Mouse (Mus musculus) lung, postnatal 0 days (tissue): ENCODE data around the gene 2010111I01Rik. TPM values are rescaled to one million over a fixed set of nuclear protein-coding genes. Genes with fewer than 3 reads are reported as not detected.
"Not testable (repeated sequence)": the region's sequence is repeated elsewhere in the genome, so short reads cannot be mapped to it uniquely, and the experiment has no call there.

ENCODE experiments used
- ATAC-seq: fragments of 200-750 bp; cut with Nextera tagmentation; 2 replicates; pipeline ENCODE4 v1.8.0; 2017; ENCODE audit warnings: moderate library complexity
- DNase-seq: peaks from one replicate; pipeline ENCODE4 v3.0.0-alpha.2; 2016; ENCODE audit warnings: low spot score
- H3K27ac ChIP-seq: fragments of 300-500 bp; sonication (generic); 2 replicates; pipeline ENCODE4 v1.5.1; 2014; ENCODE audit warnings: antibody characterized with exemption, mild to moderate bottlenecking, low read length, mixed read lengths
- H3K27me3 ChIP-seq: fragments of 300-500 bp; sonication (generic); replicated peaks from 2 replicates; pipeline ENCODE4 v1.6.1; 2014; ENCODE audit warnings: low read length, mixed read lengths; ENCODE audit not compliant: insufficient read depth
- H3K36me3 ChIP-seq: fragments of 300-500 bp; sonication (generic); 2 replicates; pipeline ENCODE4 v1.6.1; 2014; ENCODE audit warnings: low read length, mixed read lengths; ENCODE audit not compliant: insufficient read depth
- H3K4me1 ChIP-seq: fragments of 300-500 bp; sonication (generic); 2 replicates; pipeline ENCODE4 v1.6.1; 2014; ENCODE audit warnings: antibody characterized with exemption, low read depth, low read length, mixed read lengths; ENCODE audit not compliant: insufficient read depth
- H3K4me2 ChIP-seq: fragments of 300-500 bp; sonication (generic); replicated peaks from 2 replicates; pipeline ENCODE4 v1.6.1; 2014; ENCODE audit warnings: low read depth, mild to moderate bottlenecking, low read length, moderate library complexity, mixed read lengths
- H3K4me3 ChIP-seq: fragments of 300-500 bp; sonication (generic); 2 replicates; pipeline ENCODE4 v1.5.1; 2014; ENCODE audit warnings: low read depth, low read length
- H3K9ac ChIP-seq: fragments of 300-500 bp; sonication (generic); replicated peaks from 2 replicates; pipeline ENCODE4 v1.6.1; 2014; ENCODE audit warnings: low read depth, mild to moderate bottlenecking
- H3K9me3 ChIP-seq: fragments of 300-500 bp; sonication (generic); 2 replicates; pipeline ENCODE4 v1.6.1; 2016; ENCODE audit warnings: low read length, mixed read lengths
- CTCF ChIP-seq: IDR thresholded peaks from 2 replicates; pipeline ENCODE4 v1.5.1; 2016; ENCODE audit warnings: antibody characterized with exemption, mild to moderate bottlenecking
- EP300 ChIP-seq: IDR thresholded peaks from 2 replicates; pipeline ENCODE4 v1.6.1; 2016; ENCODE audit warnings: antibody characterized with exemption, mild to moderate bottlenecking, control low read depth
- WGBS: fragments of 180-500 bp; shearing (Covaris S2); extraction: QIAGEN DNeasy Blood & Tissue Kit; methylation state at CpG from one replicate; pipeline ENCODE4 v1.1.7; 2014; 5-methylcytosine and 5-hydroxymethylcytosine counted together
- polyA plus RNA-seq: library from polyadenylated mRNA; unstranded; fragments of >200 nt; fragmentation: Nextera tagmentation; extraction: Ambion mirVana; gene quantifications from 2 replicates; pipeline ENCODE4 v1.2.1, GENCODE M21; 2015

2010111I01Rik gene
- polyA plus RNA-seq, 1 experiment from 2014 or later, result 130 TPM

- Histone ChIP-seq H3K4me1 (no peaks in the 10 kb centered on the region), H3K9me3 (no peaks in the 10 kb centered on the region), H3K4me2 (no peak overlapping the region), H3K9ac (no peak overlapping the region), H3K27me3 (no peaks in the 10 kb centered on the region), H3K27ac (no peak overlapping the region), H3K36me3 (peaks cover 10% of the 10 kb centered on the region; the same call in 1 of the 2 replicates), H3K4me3 (no peak overlapping the region)
- DNase-seq, result no peak
- 66% methylated on average over 4 of the region's 4 CpGs for WGBS
- ATAC-seq, result no peak
- TF ChIP-seq CTCF (no peak), EP300 (no peak)
Measured at GRCm38 (mm10) chr13:63314608-63314920, 349.9 kb downstream of the 2010111I01Rik start.

- H3K27ac ChIP-seq, ATAC-seq, H3K4me2 ChIP-seq, DNase-seq, H3K27me3 ChIP-seq, H3K4me3 ChIP-seq, H3K9ac ChIP-seq, H3K9me3 ChIP-seq, H3K4me1 ChIP-seq: not testable (repeated sequence)
- peaks cover 10% of the 10 kb centered on the region; the same call in 1 of the 2 replicates for H3K36me3 ChIP-seq
- 100% methylated on average over 3 of the region's 4 CpGs for WGBS
Measured at GRCm38 (mm10) chr13:63315111-63315510, 350.4 kb downstream of the 2010111I01Rik start.

- Histone ChIP-seq H3K36me3 (peaks cover 10% of the 10 kb centered on the region; the same call in 1 of the 2 replicates), H3K27me3 (no peaks in the 10 kb centered on the region), H3K4me1 (no peaks in the 10 kb centered on the region), H3K4me2 (no peak overlapping the region), H3K4me3 (no peak overlapping the region), H3K27ac (no peak overlapping the region), H3K9ac (no peak overlapping the region), H3K9me3 (no peaks in the 10 kb centered on the region)
- no peak for DNase-seq
- no peak for ATAC-seq
- TF ChIP-seq CTCF, result no peak
- no peak for TF ChIP-seq EP300
- WGBS, result 82% methylated on average over 6 of the region's 6 CpGs
Measured at GRCm38 (mm10) chr13:63315777-63316176, 351.1 kb downstream of the 2010111I01Rik start.

- no peak for ATAC-seq
- DNase-seq, result no peak
- H3K9me3 ChIP-seq, result no peaks in the 10 kb centered on the region
- 84% methylated on average over 5 of the region's 5 CpGs for WGBS
- H3K4me1 ChIP-seq, result no peaks in the 10 kb centered on the region
- TF ChIP-seq CTCF (no peak), EP300 (no peak)
- no peak overlapping the region for H3K9ac ChIP-seq
- peaks cover 10% of the 10 kb centered on the region; the same call in 1 of the 2 replicates for H3K36me3 ChIP-seq
- H3K27me3 ChIP-seq, result no peaks in the 10 kb centered on the region
- no peak overlapping the region for H3K4me2 ChIP-seq
- H3K27ac ChIP-seq, result no peak overlapping the region
- H3K4me3 ChIP-seq, result no peak overlapping the region
Measured at GRCm38 (mm10) chr13:63316407-63316806, 351.7 kb downstream of the 2010111I01Rik start.

- no peak overlapping the region for H3K4me3 ChIP-seq
- 46% methylated on average over 7 of the region's 7 CpGs for WGBS
- DNase-seq (no peak), ATAC-seq (no peak)
- H3K4me2 ChIP-seq, result no peak overlapping the region
- no peaks in the 10 kb centered on the region for H3K9me3 ChIP-seq
- no peaks in the 10 kb centered on the region for H3K27me3 ChIP-seq
- H3K27ac ChIP-seq, result no peak overlapping the region
- H3K4me1 ChIP-seq, result no peaks in the 10 kb centered on the region
- TF ChIP-seq CTCF (no peak), EP300 (no peak)
- H3K36me3 ChIP-seq, result peaks cover 6% of the 10 kb centered on the region; the same call in 1 of the 2 replicates
- H3K9ac ChIP-seq, result no peak overlapping the region
Measured at GRCm38 (mm10) chr13:63317681-63318104, 353.0 kb downstream of the 2010111I01Rik start.

GRCm38 (mm10) chr13:63319814-63320213, 355.1 kb downstream of the 2010111I01Rik start:
- ATAC-seq, result no peak
- Histone ChIP-seq H3K9ac (no peak overlapping the region), H3K27ac (no peak overlapping the region), H3K4me2 (no peak overlapping the region), H3K36me3 (peaks cover 6% of the 10 kb centered on the region; the same call in 1 of the 2 replicates), H3K9me3 (no peaks in the 10 kb centered on the region), H3K4me3 (no peak overlapping the region), H3K27me3 (no peaks in the 10 kb centered on the region), H3K4me1 (no peaks in the 10 kb centered on the region)
- no peak for DNase-seq
- TF ChIP-seq EP300 (no peak), CTCF (no peak)
- 96% methylated on average over 7 of the region's 7 CpGs for whole genome bisulfite sequencing

- Histone ChIP-seq H3K4me1 (no peaks in the 10 kb centered on the region), H3K4me3 (no peak overlapping the region), H3K4me2 (no peak overlapping the region), H3K9ac (no peak overlapping the region), H3K36me3 (peaks cover 6% of the 10 kb centered on the region; the same call in 1 of the 2 replicates), H3K27ac (no peak overlapping the region), H3K9me3 (no peaks in the 10 kb centered on the region), H3K27me3 (no peaks in the 10 kb centered on the region)
- TF ChIP-seq CTCF, result no peak; the same call in 1 of the 2 replicates
- no peak for TF ChIP-seq EP300
- WGBS, result 56% methylated on average over 5 of the region's 5 CpGs
- ATAC-seq (no peak), DNase-seq (no peak)
Measured at GRCm38 (mm10) chr13:63321689-63322088, 357.0 kb downstream of the 2010111I01Rik start.
